Comparison of ENCODE assay signal across 8 mouse cellular contexts in genomic region chr7:42642152-42643115, GRCm38 (mm10). TPM values are rescaled to one million over a fixed set of nuclear protein-coding genes. Genes with fewer than 3 reads are reported as not detected.
A peak's percentile ranks its signal among the peaks of the same experiment; 100 is the strongest.
DNase-seq lines count a peak whose midpoint lies in the region; ATAC-seq and TF ChIP-seq lines count a peak whose summit lies in the region.
"Not testable (repeated sequence)": the region's sequence is repeated elsewhere in the genome, so short reads cannot be mapped to it uniquely, and the experiment has no call there.

Gene Zfp976 (minus strand): TSS chr7:42642588.

- peak within 1 kb of the TSS; percentile 67 for H3K4me2 ChIP-seq in heart, embryonic 12.5 days
- peak within 1 kb of the TSS; percentile 58 for H3K4me2 ChIP-seq in kidney, embryonic 15.5 days
- peak within 1 kb of the TSS; percentile 45 for H3K4me2 ChIP-seq in limb, embryonic 14.5 days (replicated peaks; ENCODE audit: low read depth, low read length, severe bottlenecking)
- peak within 1 kb of the TSS; percentile 50 for H3K4me2 ChIP-seq in midbrain, embryonic 15.5 days

- ATAC-seq in heart, embryonic 12.5 days (ENCODE audit: insufficient number of reproducible peaks, low FRiP score), result peak; percentile 94
- ATAC-seq in kidney, embryonic 15.5 days (replicated peaks; ENCODE audit: low FRiP score), result peak; percentile 100
- peak; percentile 95 for ATAC-seq in limb, embryonic 14.5 days (ENCODE audit: low FRiP score, low read depth)
- peak; percentile 99 for ATAC-seq in midbrain, embryonic 15.5 days (replicated peaks)

- DNase-seq in 3T3-L1 (ENCODE audit: low read depth, low spot score), result peak; percentile 80
- DNase-seq in brain, embryonic 18.5 days (ENCODE audit: low read depth, low spot score), result peak; percentile 26
- peak; percentile 10 for DNase-seq in fat pad, adult 2 months (ENCODE audit: extremely low read depth, low read depth, low spot score)
- DNase-seq in limb, embryonic 14.5 days (ENCODE audit: low spot score), result peak; percentile 82
- peak; percentile 5 to 45 for DNase-seq in spleen, postnatal 10 days (ENCODE audit: low spot score in 2 of 2)

- not testable (repeated sequence) for TF ChIP-seq POLR2A in limb, embryonic 14.5 days (IDR thresholded peaks at IDR 0.05; ENCODE audit: borderline replicate concordance, extremely low read depth, insufficient read depth, insufficient read length)

- H3K27me3 ChIP-seq in heart, embryonic 12.5 days (replicated peaks); kidney, embryonic 15.5 days; limb, embryonic 14.5 days (ENCODE audit: control insufficient read depth, insufficient read depth, low read length); midbrain, embryonic 15.5 days (replicated peaks): not testable (repeated sequence)

- H3K9ac ChIP-seq in heart, embryonic 12.5 days, result peak within 1 kb of the TSS; percentile 62
- H3K9ac ChIP-seq in kidney, embryonic 15.5 days, result peak within 1 kb of the TSS; percentile 44
- H3K9ac ChIP-seq in limb, embryonic 14.5 days (ENCODE audit: low read depth, low read length, severe bottlenecking), result peak within 1 kb of the TSS; percentile 21
- peak within 1 kb of the TSS; percentile 29; the same call in 1 of the 2 replicates for H3K9ac ChIP-seq in midbrain, embryonic 15.5 days

- peak within 1 kb of the TSS; percentile 57 for H3K4me3 ChIP-seq in heart, embryonic 12.5 days
- peak within 1 kb of the TSS; percentile 53 for H3K4me3 ChIP-seq in kidney, embryonic 15.5 days (replicated peaks)
- peak within 1 kb of the TSS; percentile 41 for H3K4me3 ChIP-seq in limb, embryonic 14.5 days (replicated peaks; ENCODE audit: low read length)
- peak within 1 kb of the TSS; percentile 44 for H3K4me3 ChIP-seq in midbrain, embryonic 15.5 days

- H3K27ac ChIP-seq in heart, embryonic 12.5 days (ENCODE audit: poor library complexity, severe bottlenecking); kidney, embryonic 15.5 days; limb, embryonic 14.5 days (replicated peaks; ENCODE audit: low read depth, low read length); midbrain, embryonic 15.5 days: not testable (repeated sequence)

- not testable (repeated sequence) for H3K36me3 ChIP-seq in heart, embryonic 12.5 days; kidney, embryonic 15.5 days; limb, embryonic 14.5 days (ENCODE audit: control insufficient read depth, insufficient read depth, low read length); midbrain, embryonic 15.5 days (replicated peaks)

- WGBS in heart, embryonic 12.5 days, result 4% methylated on average over 25 of the region's 25 CpGs
- 2% methylated on average over 25 of the region's 25 CpGs for WGBS in kidney, embryonic 15.5 days
- WGBS in limb, embryonic 14.5 days, result 3% methylated on average over 25 of the region's 25 CpGs
- 4% methylated on average over 25 of the region's 25 CpGs for WGBS in midbrain, embryonic 15.5 days

- H3K4me1 ChIP-seq in heart, embryonic 12.5 days (replicated peaks); kidney, embryonic 15.5 days; limb, embryonic 14.5 days (ENCODE audit: control insufficient read depth, insufficient read depth, low read length); midbrain, embryonic 15.5 days: not testable (repeated sequence)

- not testable (repeated sequence) for H3K9me3 ChIP-seq in heart, embryonic 12.5 days (replicated peaks); kidney, embryonic 15.5 days (replicated peaks); limb, embryonic 14.5 days (ENCODE audit: control insufficient read depth, low read length); midbrain, embryonic 15.5 days

RNA-seq across cellular contexts. Expression of gene Zfp976, which starts in this region (rescaled TPM):
- polyA plus RNA-seq in heart, embryonic 12.5 days (2016; fragmentation: Nextera tagmentation; extraction: Ambion mirVana), result 2.6 and 2.9 TPM in 2 replicates
- 4.7 TPM in 2 replicates for polyA plus RNA-seq in kidney, embryonic 15.5 days (2015; fragmentation: Nextera tagmentation; extraction: Ambion mirVana)
- 2.0 and 2.3 TPM in 2 replicates for polyA plus RNA-seq in limb, embryonic 14.5 days (2012; rRNA removed)
- polyA plus RNA-seq in limb, embryonic 14.5 days (2014; fragmentation: Nextera tagmentation; extraction: Ambion mirVana), result 1.7 and 1.8 TPM in 2 replicates
- polyA plus RNA-seq in midbrain, embryonic 15.5 days (2015; fragmentation: Nextera tagmentation; extraction: Ambion mirVana), result 2.2 and 2.7 TPM in 2 replicates

Comparison
In these comparisons a context has a peak if more than half of its experiments do, and no peak if none do; other contexts are left out.
1. DNase-seq: peak in every context shown above with its lines; median percentile 82 in limb, embryonic 14.5 days; 80 in 3T3-L1; 26 in brain, embryonic 18.5 days; 25 in spleen, postnatal 10 days; 10 in fat pad, adult 2 months.